Mouse (Mus musculus) mature B cell (primary cell): ENCODE measurements around the gene Il33.
"Not testable (repeated sequence)": the region's sequence is repeated elsewhere in the genome, so short reads cannot be mapped to it uniquely, and the experiment has no call there.

Source experiments
- in situ Hi-C: fragments of 300-500 bp; cut with MboI; formaldehyde crosslinking; loops from 2 replicates; pipeline ENCODE4 v1.14.3; 2019

Gene Il33

DNA sequence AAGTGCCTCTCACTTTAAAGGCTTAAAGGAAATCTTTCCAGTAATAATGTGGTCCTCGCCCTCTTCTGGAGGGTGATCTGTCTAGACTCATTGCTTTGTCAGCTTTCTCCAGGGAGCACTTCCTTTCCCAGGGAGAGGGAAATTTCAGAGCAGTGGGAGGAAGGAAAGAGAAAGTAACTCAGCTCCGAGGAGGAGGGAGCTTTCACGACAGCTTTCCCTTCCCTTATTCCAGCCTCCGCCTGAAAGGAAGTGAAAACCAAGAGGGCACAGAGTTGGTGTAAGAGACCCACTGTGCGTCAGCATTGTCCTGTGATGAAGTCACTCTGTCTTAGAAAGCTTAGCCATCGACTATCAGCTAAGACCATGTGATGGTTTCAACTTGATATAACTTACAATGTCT, 15.3 kb downstream of the Il33 start:
- in situ Hi-C loops = no loop called here

DNA sequence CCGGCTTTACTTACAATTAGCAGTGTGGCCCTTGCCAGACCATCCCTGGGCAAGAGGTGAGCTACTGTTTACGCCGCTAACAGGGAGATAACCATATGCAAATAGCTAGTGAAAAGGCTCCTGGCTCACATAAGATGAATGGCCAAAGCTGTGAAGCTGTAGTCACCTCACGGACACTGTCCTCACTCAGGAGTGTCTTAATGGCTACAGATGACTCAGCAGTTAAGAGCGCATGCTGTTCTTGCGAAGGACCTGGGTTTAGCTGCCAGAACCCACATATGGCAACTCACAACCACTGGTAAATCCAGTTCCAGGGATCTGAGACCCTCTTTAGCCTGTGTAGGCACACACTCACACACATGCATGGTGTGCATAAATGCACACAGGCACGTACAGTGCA, 16.3 kb downstream of the Il33 start:
- in situ Hi-C loops = no loop called here

DNA sequence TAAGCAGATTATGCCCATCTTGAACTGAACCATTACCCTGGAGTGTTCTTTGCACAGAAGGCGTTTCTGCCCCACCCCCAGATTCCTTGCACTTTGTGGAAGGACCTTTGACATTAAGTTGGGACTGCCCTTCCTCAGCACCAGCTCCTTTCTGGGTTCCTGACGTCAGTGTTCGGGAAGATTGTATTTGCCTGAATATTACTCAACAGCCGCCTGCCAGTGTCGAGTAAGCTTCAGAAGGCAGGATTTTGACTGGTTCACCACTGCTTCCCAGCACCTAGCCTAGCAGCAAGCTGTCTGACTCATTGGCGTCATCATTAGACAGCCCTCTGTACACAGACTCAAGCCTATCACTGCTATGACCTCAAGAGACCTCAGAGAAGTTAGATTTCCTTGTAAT, 17.4 kb downstream of the Il33 start:
- in situ Hi-C loops = no loop called here

DNA sequence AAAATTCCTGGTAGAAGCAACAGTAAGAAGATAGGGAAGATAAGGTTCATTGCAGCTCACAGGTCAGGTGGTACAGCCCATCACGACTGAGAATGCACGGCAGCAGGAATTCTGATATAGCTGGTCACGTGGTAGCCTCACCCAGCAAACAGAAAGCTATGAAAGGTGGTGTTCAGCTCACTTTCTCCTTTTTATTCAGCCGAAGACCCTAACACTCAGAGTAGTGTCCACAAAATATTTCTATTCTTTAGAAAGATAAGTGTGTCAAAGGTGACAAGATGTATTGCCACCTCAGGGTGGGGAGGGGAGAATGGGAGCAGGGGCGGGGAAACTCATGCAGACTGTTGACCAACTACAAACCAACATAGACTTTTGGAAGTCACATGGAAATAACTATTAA, 19.5 kb downstream of the Il33 start:
- in situ Hi-C loops = no loop called here

DNA sequence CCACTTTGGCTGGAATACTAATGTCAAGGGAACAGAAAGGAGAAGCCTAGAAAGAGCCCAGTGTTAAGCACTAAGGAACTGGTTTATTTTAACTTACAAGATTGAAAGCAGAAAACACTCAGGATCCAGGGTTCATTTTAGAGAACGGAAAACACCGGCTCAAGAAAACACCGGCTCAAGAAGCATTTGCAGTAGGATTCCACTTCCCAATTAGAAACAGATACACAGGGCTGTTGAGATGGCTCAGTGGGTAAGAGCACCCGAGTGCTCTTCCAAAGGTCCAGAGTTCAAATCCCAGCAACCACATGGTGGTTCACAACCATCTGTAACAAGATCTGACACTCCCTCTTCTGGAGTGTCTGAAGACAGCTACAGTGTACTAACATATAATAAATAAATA, 20.0 kb downstream of the Il33 start:
- in situ Hi-C loops = not testable (repeated sequence)

DNA sequence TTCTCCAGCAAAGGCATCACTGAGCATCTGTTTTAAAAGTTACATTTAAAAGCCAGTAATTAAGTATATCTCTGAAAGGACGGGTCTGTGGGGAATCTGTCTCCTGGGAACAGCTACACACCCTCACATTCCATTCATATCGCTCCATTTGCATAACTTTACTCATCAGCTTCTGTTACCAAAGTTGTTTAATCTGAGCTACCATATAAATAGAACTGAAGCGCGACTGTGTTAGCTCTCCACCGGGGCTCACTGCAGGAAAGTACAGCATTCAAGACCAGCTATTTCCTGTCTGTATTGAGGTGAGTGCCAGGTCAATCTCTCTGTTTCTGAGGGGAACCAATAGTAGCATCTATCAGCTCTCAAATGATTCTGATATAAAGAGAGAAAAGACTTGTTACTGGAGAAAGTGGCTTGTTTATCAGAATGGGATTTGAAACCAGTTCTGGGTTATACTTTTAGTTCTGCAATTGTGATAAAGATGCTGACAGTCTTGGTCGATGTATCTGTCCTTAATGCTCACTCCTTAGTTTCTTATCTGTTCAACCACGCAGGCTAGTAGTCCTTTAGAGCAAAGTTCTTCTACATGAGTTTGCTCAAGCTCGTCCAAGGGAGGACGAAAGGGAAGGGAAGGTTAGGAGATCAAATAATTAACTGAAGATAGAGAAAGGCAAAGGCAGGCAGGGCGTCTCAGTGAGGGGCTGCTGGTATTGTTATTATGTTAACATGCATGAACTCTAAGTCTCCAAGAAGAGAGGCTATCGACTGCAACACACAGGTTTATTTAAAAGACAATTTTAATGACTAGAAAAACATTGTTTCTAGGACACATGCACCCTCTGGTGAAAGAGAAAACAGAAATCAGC, 20.9 kb downstream of the Il33 start:
- in situ Hi-C loops = no loop called here

DNA sequence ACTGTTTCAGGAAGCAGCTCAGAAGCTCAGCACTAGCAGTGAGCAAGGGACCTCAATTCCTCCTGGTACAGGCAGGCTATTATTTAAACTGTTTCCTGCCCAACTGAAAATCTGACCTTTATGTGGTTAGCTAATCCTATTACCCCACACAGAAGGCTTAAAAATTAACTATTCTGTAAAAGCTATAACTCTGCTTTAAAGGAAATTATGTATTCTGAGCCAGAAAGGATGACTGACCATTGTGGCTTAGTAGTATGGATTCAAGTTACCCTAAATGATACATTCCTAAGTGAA, 21.5 kb downstream of the Il33 start:
- in situ Hi-C loops = no loop called here

DNA sequence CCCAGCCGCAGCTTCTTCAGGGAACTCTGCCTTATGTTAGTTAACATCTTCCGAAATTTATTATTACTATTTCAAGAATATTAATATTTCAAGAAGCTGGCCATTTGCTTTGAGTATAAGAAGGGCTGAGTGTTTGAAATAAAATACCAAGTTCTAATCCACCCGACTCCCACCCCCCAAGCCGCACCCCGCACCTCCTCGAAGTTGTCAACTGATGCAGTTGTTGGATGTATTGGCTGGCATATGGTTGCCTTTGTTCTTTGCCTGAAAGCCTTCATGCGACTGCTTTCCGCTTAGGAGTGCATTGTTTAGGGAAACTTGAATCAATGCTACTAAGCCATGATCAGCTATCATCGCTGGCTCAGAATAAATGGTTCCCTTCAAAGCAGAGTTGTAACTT, 22.1 kb downstream of the Il33 start:
- in situ Hi-C loops = no loop called here

DNA sequence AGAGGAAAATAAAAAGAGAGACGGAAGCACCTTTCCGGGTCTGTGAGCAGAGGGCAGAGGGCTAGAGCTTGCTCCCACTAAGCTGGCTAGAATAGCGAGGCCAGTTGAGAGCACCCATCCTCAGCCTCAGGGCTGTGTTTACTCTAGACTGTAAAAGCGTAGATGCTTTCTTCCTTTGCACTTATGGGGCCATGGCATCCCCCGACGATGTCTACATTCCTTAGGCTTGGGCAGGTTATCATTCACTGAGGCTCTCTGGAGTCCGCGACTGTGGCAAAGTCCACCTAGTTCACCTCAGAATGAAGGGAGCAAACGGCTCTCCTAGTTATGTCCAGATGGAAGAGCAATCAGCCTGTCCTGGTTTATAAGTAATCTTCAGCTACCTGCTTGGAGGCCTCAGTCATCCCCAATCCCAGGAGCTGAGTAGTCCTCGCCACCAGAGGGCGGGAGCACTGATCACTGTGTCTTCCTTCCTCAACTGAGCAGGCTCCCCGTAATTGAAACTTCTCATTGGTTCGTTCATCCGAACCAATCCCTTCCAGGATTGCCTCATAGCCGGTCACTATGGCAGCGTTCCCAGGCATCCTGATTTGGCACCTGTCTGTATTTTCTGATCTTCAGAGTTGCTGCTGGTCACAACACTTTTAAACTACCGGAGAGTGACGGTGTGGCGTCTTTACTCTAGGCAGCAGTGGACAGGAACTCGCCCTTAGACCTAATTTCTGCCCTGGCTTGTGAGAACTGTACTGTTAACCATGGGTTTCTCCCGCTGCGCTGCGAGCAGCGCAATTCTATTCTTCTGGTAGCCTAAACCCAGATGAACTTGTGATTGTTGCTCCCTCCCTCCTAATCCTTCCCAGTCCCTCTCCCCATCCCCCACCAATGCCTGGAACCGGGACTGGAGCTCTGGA, 23.2 kb downstream of the Il33 start:
- in situ Hi-C loops = no loop called here

DNA sequence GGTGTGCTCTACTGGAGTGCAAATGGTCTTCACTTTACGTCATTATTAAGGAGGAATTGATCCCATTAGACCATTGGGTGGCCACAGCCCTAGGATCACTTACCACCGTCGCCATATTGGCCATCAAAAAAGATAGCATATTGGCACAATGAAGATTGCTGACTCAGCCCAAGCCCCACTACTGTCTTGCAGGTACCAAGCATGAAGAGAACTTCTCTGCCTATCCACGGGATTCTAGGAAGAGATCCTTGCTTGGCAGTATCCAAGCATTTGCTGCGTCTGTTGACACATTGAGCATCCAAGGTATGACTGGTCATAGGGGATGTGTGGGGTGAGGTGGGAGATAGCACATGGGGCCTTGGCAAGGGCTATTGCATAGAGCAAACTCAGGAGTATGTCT, 27.6 kb downstream of the Il33 start:
- in situ Hi-C loops = no loop called here

DNA sequence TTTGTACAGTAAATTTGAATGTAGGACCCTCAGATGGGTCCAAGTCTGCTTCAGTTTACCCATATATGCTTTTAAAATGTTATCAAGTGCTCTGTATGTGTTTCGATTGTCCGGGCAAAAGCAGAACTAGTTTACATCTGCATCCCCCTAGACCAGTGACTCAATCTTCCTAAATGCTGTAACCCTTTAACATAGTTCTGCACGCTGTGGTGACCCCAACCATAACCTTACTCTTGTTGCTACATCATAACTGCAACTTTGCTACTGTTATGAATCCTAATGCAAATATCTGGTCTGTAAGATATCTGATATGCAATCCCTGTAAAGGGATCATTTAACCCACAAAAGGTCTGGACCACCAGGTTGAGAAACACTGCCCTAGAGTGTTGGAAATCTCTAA, 28.9 kb downstream of the Il33 start:
- in situ Hi-C loops = no loop called here

DNA sequence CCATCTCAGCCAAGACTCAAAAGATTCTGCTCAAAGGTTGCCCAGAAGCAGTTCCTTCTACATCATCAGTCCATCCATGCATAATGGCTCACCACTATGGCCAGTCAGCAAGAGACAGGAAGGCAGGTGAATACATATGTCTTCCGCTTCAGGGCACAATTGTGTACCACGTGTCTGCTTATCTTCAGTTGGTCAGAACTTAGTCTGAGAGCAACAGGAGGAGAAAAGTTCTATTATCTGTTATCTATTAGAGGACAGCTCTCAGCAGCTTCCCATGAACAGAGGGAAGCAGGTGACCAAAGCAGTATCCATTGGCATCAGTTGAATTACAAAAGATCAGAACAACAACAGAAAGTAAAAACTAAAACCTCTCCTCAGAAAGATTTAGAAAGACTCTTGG, 30.5 kb downstream of the Il33 start:
- in situ Hi-C loops = no loop called here

DNA sequence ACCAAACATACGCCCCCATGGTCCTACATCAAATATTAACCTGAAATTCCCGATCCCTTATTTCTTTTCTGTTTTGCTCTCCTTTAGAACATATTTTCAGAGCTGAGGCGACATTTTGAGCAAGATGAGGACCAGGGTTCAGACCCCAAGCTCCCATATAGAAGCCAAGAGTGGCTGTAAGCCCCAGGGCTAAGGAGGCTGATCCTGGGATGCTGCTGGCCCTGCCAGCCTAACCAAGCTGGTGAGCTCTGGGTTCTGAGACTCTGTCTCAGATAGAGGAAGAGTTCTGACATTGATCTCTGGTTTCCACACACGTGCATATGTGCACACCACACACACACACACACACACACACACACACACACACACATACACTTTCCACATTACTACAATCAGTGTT, 36.0 kb downstream of the Il33 start:
- in situ Hi-C loops = no loop called here

DNA sequence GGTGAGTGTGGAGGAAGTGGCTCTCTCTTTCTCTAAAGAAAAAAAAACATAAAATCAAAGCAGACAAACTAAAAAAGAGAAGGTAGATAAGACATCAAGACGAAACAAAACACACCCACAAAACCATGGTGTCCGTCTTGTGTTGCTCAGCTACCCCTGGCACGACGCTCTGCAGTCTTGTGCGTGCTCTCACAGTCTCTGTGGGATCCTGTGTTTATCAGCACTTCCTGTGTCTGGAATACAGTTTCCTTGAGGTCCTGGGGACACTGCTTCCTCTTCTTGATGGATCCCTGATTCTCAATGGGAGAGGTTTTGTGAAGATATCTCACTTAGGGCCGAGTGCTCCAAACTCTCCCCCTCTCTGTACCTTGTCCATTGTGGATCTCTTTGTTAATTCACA, 36.9 kb downstream of the Il33 start:
- in situ Hi-C loops = no loop called here

DNA sequence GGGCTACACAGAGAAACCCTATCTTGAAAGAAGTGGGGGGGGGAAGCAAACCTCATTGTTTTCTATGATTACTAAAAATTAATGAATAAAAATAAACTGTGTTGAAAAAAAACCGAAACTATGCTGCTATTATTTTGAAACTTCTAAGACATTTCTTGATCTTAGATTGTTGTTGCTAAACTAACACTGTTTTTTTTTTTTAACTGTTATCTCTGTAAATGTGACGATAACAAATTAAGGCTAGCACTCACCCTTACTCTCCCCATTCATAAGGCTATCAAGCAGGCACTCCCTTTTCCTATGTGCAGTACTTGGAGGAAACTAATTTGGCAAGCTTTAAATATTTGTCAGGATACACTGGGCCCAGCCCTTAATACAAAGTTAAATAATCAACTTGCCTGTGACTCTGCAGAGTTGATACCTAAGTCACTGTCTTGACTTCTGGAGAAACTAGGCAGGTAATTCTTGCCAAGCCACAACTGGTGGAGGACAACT, 38.7 kb downstream of the Il33 start:
- in situ Hi-C loops = no loop called here

DNA sequence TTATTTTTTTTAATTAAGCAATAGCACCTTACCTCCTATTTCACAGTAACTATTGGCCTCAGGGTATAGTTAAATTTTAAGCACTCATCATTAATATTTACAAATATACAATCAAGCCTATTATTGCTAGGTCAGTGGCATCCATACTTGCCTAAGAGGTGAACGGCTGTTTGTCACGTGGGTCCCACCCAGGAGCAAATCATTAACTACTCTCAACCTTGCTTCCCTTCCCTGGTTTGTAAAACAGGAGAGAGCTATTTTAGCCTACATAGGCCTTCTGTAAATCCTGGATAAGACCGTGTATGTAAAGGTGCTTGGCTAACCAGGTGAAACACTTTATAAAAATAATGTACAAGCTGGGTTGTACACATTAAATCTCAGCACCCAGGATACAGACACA, 43.0 kb downstream of the Il33 start:
- in situ Hi-C loops = no loop called here

DNA sequence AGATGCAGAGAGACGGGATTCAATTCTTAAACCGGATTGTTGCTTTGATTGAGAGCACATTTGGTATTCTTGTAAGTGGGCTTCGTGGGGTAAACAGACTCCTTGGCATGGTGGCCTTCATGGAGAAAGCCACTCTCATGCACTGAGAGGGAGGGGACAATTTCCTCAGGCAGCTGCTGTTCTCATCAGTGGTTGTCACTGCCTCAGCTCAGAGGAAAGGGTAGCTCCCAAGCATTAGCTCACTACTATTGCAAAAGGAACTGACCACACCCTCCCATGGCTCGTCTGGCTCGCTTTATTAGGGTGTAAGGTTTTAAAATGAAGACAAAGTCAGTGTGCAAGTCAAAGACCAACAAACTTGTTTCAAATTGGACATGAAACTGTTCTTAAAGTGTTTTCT, 48.5 kb downstream of the Il33 start:
- in situ Hi-C loops = no loop called here

DNA sequence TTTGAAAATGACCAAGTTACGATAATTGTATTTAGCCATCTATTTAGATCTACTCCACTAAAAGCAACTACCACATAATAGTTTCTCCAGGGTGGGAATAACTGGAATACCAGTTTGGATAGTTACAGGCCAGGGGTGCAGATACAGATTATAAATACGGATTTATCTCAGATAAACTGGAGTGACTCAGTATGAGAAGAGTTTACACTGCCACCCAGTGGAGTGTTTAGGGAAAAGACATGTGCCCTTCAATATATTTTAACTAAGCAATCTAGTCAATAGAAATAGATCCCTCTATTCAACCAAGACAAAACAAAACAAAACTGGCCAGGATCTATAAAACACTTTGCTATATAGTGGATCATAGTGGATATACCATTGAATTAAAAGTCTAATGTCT, 53.9 kb downstream of the Il33 start:
- in situ Hi-C loops = no loop called here

DNA sequence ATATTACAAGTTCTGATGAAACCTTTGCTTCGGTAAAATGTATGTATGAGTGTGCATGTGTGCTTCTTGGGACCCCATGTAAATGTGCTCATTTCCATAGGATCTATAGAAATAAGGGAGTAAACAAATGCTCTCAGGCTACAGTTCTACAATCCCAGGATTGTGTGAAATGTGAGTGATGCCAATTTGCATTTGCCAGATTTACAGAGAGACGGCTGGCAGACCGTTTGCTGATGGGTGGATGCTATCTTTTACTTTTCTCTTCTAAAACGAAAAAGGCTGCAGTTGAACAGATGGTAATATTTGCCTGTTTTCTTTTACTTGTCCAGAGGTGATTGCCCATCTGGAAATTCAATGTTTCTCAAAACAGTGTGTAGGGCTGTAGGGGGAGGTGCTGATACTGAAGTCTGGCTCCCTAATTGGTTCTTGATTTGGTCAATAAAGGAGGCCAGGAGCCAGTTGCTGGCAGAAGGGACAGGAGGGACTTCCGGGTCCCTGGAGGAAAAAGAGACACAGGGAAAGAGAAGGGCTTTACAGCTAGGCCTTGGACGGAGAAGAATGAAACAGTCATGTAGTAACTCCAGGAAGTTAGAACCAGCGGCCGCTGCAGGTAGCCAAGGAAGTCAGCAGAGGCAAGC, 54.7 kb downstream of the Il33 start:
- in situ Hi-C loops = no loop called here

DNA sequence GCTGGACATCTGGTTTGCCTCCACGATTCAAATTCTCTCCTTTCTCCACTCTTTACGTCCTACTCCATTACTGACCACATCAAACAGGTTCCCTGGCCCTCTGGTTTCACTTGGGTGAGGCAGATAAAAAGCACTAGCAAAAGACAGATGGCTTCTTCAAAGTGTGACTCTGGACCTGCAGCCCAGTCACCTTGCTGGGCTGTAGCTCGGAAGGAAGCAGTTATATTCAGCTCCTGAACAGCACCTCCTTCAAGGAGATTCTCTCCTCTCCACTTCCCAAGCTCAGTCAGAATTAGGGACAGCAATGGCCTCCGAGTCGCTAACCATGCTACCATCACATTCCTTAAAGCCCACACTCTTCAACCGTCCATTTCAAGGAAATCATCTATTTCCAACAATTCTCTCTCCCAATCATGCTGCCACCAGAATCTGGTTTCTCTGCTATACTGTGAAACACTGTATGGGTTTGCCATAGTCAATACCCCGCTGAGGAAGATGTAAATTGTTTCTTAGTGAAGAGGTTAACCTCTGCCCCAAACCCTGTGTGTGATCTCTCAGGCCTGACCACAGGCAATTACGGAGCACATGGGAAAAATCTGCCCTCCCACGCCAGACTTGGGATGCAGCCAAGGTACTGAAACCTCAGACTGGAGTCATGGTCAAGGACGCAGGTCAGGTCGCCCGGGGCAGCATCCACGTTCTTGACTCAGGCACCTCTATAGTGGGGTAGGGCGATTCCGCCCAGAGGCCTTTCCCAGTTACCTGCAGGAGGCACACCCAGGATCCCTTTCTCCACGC, 59.5 kb downstream of the Il33 start:
- in situ Hi-C loops = no loop called here

DNA sequence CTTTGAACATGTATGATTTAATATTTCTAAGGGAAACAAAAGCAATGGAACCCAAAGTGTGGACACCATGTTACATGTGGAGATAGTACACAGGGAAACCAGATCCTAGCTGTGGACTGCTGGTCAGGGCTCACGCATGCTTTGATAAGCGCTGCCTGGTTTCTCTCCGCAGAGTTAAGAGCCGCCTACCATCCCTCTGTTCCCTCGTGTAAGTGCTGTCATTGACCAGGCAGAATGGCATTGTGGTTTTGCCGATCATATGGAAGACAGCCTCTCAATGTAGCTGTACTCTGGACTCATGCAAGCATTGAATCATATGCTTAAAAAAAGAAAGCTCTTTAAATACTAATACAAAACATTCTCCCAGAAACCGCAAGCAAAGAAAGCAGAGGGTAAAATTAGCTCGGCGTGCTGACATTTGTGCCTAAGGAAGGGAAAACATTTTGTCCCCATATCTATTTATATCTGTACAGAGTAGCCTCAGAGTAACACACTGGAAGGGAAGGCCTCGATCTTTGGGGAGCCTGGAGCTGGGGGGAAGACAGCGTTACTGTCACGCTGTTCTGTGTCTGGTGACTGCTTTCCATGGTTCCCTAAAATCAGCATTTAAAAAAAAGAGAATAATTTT, 61.7 kb downstream of the Il33 start:
- in situ Hi-C loops = no loop called here
